Mouse (Mus musculus) liver, adult (tissue): ENCODE measurements around the gene Tcea2.

Experiments used
- GATA4 ChIP-seq: IDR thresholded peaks from 2 replicates; pipeline ENCODE4 v1.6.1; 2014; ENCODE audit warnings: mild to moderate bottlenecking, low read length; ENCODE audit not compliant: insufficient replicate concordance

Gene Tcea2

GRCm38 (mm10) chr2:181679951-181680715 is at the start of gene Tcea2:
Gene Tcea2 (plus strand): TSS chr2:181680310.
- no peak; the same call in 1 of the 2 replicates for TF ChIP-seq GATA4

GRCm38 (mm10) chr2:181632624-181633023 is 47.5 kb upstream of the Tcea2 start:
- TF ChIP-seq GATA4: no peak

GRCm38 (mm10) chr2:181635865-181636264 is 44.2 kb upstream of the Tcea2 start:
- no peak for TF ChIP-seq GATA4

- TF ChIP-seq GATA4: no peak
Observed at GRCm38 (mm10) chr2:181644361-181644760, 35.7 kb upstream of the Tcea2 start.

- TF ChIP-seq GATA4: no peak
Observed at GRCm38 (mm10) chr2:181645666-181646065, 34.4 kb upstream of the Tcea2 start.

GRCm38 (mm10) chr2:181646626-181647472 is 33.3 kb upstream of the Tcea2 start:
- no peak for TF ChIP-seq GATA4

GRCm38 (mm10) chr2:181648926-181649325 is 31.2 kb upstream of the Tcea2 start:
- no peak for TF ChIP-seq GATA4

GRCm38 (mm10) chr2:181653065-181653464 is 27.0 kb upstream of the Tcea2 start:
- no peak for TF ChIP-seq GATA4

- TF ChIP-seq GATA4: no peak
Observed at GRCm38 (mm10) chr2:181653523-181653922, 26.6 kb upstream of the Tcea2 start.

GRCm38 (mm10) chr2:181656734-181657133 is 23.4 kb upstream of the Tcea2 start, which contains the start of gene Gm29797:
Gene Gm29797 (plus strand): TSS chr2:181657034.
- no peak for TF ChIP-seq GATA4

- no peak for TF ChIP-seq GATA4
Observed at GRCm38 (mm10) chr2:181657441-181657840, 22.7 kb upstream of the Tcea2 start.

- TF ChIP-seq GATA4: no peak
Observed at GRCm38 (mm10) chr2:181658528-181658927, 21.6 kb upstream of the Tcea2 start.

- TF ChIP-seq GATA4: no peak
Observed at GRCm38 (mm10) chr2:181658930-181659555, 21.1 kb upstream of the Tcea2 start.

GRCm38 (mm10) chr2:181659609-181660055 is 20.5 kb upstream of the Tcea2 start:
- TF ChIP-seq GATA4: peak; percentile 47; the same call in 1 of the 2 replicates

- no peak for TF ChIP-seq GATA4
Observed at GRCm38 (mm10) chr2:181662620-181663297, 17.4 kb upstream of the Tcea2 start.

- TF ChIP-seq GATA4: peak; percentile 95; the same call in 1 of the 2 replicates
Observed at GRCm38 (mm10) chr2:181663298-181663630, 16.8 kb upstream of the Tcea2 start.
